Mouse (Mus musculus) embryo, embryonic 10 days (tissue): Measurements from ENCODE around the gene Rara.

Experiments
- DNase-seq: peaks from one replicate; pipeline ENCODE4 v3.0.0-alpha.2; 2015; ENCODE audit warnings: low spot score

Rara gene

GRCm38 (mm10) chr11:98953361-98953760, 25.7 kb downstream of the Rara start:
- DNase-seq, result peak; percentile 49

- DNase-seq, result peak; percentile 20
Observed at GRCm38 (mm10) chr11:98953835-98954320, 26.3 kb downstream of the Rara start.

GRCm38 (mm10) chr11:98954373-98954772, 26.8 kb downstream of the Rara start:
- peak; percentile 81 for DNase-seq

- DNase-seq, result peak; percentile 55
Observed at GRCm38 (mm10) chr11:98954801-98955706, 27.4 kb downstream of the Rara start.

GRCm38 (mm10) chr11:98955707-98956235, 28.2 kb downstream of the Rara start:
- no peak for DNase-seq

GRCm38 (mm10) chr11:98956340-98956739, 28.7 kb downstream of the Rara start:
- no peak for DNase-seq

GRCm38 (mm10) chr11:98959437-98960312, 32.1 kb downstream of the Rara start:
- peak; percentile 82 for DNase-seq

- DNase-seq, result peak; percentile 78
Observed at GRCm38 (mm10) chr11:98960313-98960906, 32.8 kb downstream of the Rara start.

- no peak for DNase-seq
Observed at GRCm38 (mm10) chr11:98961051-98961592, 33.5 kb downstream of the Rara start.

GRCm38 (mm10) chr11:98961766-98962165, 34.1 kb downstream of the Rara start:
- no peak for DNase-seq

GRCm38 (mm10) chr11:98962421-98963095, 34.9 kb downstream of the Rara start:
- DNase-seq, result peak; percentile 36

- DNase-seq, result peak; percentile 68
Observed at GRCm38 (mm10) chr11:98963191-98964021, 35.8 kb downstream of the Rara start.

GRCm38 (mm10) chr11:98964201-98964615, 36.6 kb downstream of the Rara start:
- DNase-seq, result no peak

GRCm38 (mm10) chr11:98964616-98965415, 37.2 kb downstream of the Rara start:
- peak; percentile 25 for DNase-seq

- peak; percentile 64 for DNase-seq
Observed at GRCm38 (mm10) chr11:98965416-98966077, 37.9 kb downstream of the Rara start.

GRCm38 (mm10) chr11:98966499-98967141, 39.0 kb downstream of the Rara start:
- peak; percentile 68 for DNase-seq

- no peak for DNase-seq
Observed at GRCm38 (mm10) chr11:98968079-98968478, 40.5 kb downstream of the Rara start.
